ENCODE assay signal across 12 mouse cellular contexts in the genomic region with DNA sequence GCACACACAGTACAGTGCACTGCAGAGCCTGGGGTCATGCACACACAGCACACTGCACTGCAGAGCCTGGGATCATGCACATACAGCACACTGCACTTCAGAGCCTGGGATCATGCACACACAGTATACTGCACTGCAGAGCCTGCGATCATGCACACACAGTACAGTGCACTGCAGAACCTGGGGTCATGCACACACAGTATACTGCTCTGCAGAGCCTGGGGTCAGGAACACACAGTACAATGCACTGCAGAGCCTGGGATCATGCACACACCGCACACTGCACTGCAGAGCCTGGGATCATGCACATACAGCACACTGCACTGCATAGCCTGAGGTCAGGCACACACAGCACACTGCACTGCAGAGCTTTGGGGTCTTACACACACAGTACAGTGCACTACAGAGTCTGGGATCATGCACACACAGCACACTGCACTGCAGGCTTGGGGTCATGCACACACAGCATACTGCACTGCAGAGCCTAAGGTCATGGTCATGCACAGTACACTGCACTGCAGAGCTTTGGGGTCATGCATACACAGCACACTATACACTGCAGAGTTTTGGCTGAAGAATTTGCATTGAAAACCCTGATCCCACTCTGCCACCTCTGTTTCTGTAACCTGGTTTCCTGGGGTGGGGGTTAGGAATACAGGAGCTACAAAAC. TPM values are rescaled to one million over a fixed set of nuclear protein-coding genes. Genes with fewer than 3 reads are reported as not detected.
DNase-seq lines count a peak whose midpoint lies in the region; ATAC-seq and TF ChIP-seq lines count a peak whose summit lies in the region.
"Had no signal": no experiment of that assay in that cellular context is flagged by ENCODE, and none has a peak within 500 bp of the region (broad histone marks: within the 10 kb centered on the region; RNA-seq: fewer than 3 reads in every experiment).

No protein-coding gene starts in this region.

- H3K36me3 ChIP-seq in lung, embryonic 14.5 days (ENCODE audit: insufficient read depth), result no peaks in the 10 kb centered on the region
- no peaks in the 10 kb centered on the region for H3K36me3 ChIP-seq in forebrain, embryonic 15.5 days
- peaks cover 12% of the 10 kb centered on the region; the same call in 1 of the 2 replicates for H3K36me3 ChIP-seq in limb, embryonic 12.5 days
- no peaks in the 10 kb centered on the region for H3K36me3 ChIP-seq in stomach, postnatal 0 days (ENCODE audit: control insufficient read depth, insufficient read depth, low read length)
- H3K36me3 ChIP-seq: midbrain, embryonic 12.5 days had no signal

- no peak overlapping the region for H3K4me3 ChIP-seq in lung, embryonic 14.5 days (ENCODE audit: low read depth, low read length)
- no peak overlapping the region for H3K4me3 ChIP-seq in forebrain, embryonic 15.5 days
- no peak overlapping the region for H3K4me3 ChIP-seq in limb, embryonic 12.5 days (replicated peaks)
- H3K4me3 ChIP-seq in stomach, postnatal 0 days (ENCODE audit: low read depth, low read length), result no peak overlapping the region
- H3K4me3 ChIP-seq: midbrain, embryonic 12.5 days had no signal

- WGBS in lung, embryonic 14.5 days, result 92% methylated on average over 2 of the region's 2 CpGs
- 97% methylated on average over 2 of the region's 2 CpGs for WGBS in forebrain, embryonic 15.5 days
- 87% methylated on average over 2 of the region's 2 CpGs for WGBS in limb, embryonic 12.5 days
- WGBS in stomach, postnatal 0 days, result 94% methylated on average over 2 of the region's 2 CpGs

- TF ChIP-seq EP300 in stomach, postnatal 0 days (optimal IDR thresholded peaks at IDR 0.05), result no peak

- no peak for TF ChIP-seq CTCF in lung, embryonic 14.5 days (IDR thresholded peaks at IDR 0.05; ENCODE audit: low read depth)
- no peak for TF ChIP-seq CTCF in stomach, postnatal 0 days (IDR thresholded peaks at IDR 0.05; ENCODE audit: low read depth)

- intact Hi-C loops in left cerebral cortex, postnatal 25 days (cut with DNase I), result no loop called here

- no peaks in the 10 kb centered on the region for H3K27me3 ChIP-seq in lung, embryonic 14.5 days (ENCODE audit: insufficient read depth, low read length)
- no peaks in the 10 kb centered on the region for H3K27me3 ChIP-seq in forebrain, embryonic 15.5 days
- no peaks in the 10 kb centered on the region for H3K27me3 ChIP-seq in limb, embryonic 12.5 days
- no peaks in the 10 kb centered on the region for H3K27me3 ChIP-seq in stomach, postnatal 0 days (ENCODE audit: control insufficient read depth, insufficient read depth, low read length)

- no peak overlapping the region for H3K9ac ChIP-seq in lung, embryonic 14.5 days
- no peak overlapping the region for H3K9ac ChIP-seq in forebrain, embryonic 15.5 days (replicated peaks)
- H3K9ac ChIP-seq in limb, embryonic 12.5 days (replicated peaks), result no peak overlapping the region
- no peak overlapping the region for H3K9ac ChIP-seq in stomach, postnatal 0 days (ENCODE audit: low read length)
- H3K9ac ChIP-seq: midbrain, embryonic 12.5 days had no signal

- H3K4me2 ChIP-seq in lung, embryonic 14.5 days, result no peak overlapping the region
- H3K4me2 ChIP-seq in forebrain, embryonic 15.5 days (replicated peaks), result no peak overlapping the region
- H3K4me2 ChIP-seq in limb, embryonic 12.5 days, result no peak overlapping the region
- no peak overlapping the region for H3K4me2 ChIP-seq in stomach, postnatal 0 days (replicated peaks; ENCODE audit: low read depth)
- H3K4me2 ChIP-seq: heart, embryonic 11.5 days; midbrain, embryonic 12.5 days had no signal

- H3K27ac ChIP-seq in lung, embryonic 14.5 days (ENCODE audit: low read depth), result no peak overlapping the region
- peak overlapping the region; percentile 58 for H3K27ac ChIP-seq in forebrain, embryonic 15.5 days (replicated peaks)
- peak overlapping the region; percentile 87 for H3K27ac ChIP-seq in limb, embryonic 12.5 days
- no peak overlapping the region for H3K27ac ChIP-seq in stomach, postnatal 0 days (replicated peaks)
- H3K27ac ChIP-seq: midbrain, embryonic 12.5 days had no signal

- no peaks in the 10 kb centered on the region for H3K9me3 ChIP-seq in lung, embryonic 14.5 days (ENCODE audit: low read depth, low read length)
- H3K9me3 ChIP-seq in forebrain, embryonic 15.5 days, result no peaks in the 10 kb centered on the region
- H3K9me3 ChIP-seq in limb, embryonic 12.5 days, result no peaks in the 10 kb centered on the region
- no peaks in the 10 kb centered on the region for H3K9me3 ChIP-seq in stomach, postnatal 0 days (ENCODE audit: control insufficient read depth, low read length)
- H3K9me3 ChIP-seq: midbrain, embryonic 12.5 days had no signal

- no peaks in the 10 kb centered on the region for H3K4me1 ChIP-seq in lung, embryonic 14.5 days (ENCODE audit: insufficient read depth)
- peaks cover 8% of the 10 kb centered on the region; the same call in 1 of the 2 replicates for H3K4me1 ChIP-seq in forebrain, embryonic 15.5 days
- H3K4me1 ChIP-seq in limb, embryonic 12.5 days (replicated peaks), result peaks cover 16% of the 10 kb centered on the region
- H3K4me1 ChIP-seq in stomach, postnatal 0 days (replicated peaks; ENCODE audit: control insufficient read depth, insufficient read depth), result no peaks in the 10 kb centered on the region

- no peak for DNase-seq in lung, embryonic 14.5 days
- DNase-seq in lung, postnatal 25 days (ENCODE audit: low spot score), result no peak
- DNase-seq in stomach, postnatal 0 days (ENCODE audit: low spot score), result no peak
- no peak for DNase-seq in spleen, adult 12 weeks (ENCODE audit: low spot score)
- DNase-seq in left cerebral cortex, postnatal 25 days (ENCODE audit: low spot score in 2 of 2), result no peak
- DNase-seq: lung, adult 18-20 months had no signal

- peak; percentile 28; the same call in 1 of the 2 replicates for ATAC-seq in lung, embryonic 14.5 days (ENCODE audit: insufficient read depth)
- ATAC-seq in forebrain, embryonic 15.5 days (replicated peaks), result peak; percentile 47; the same call in 1 of the 2 replicates
- ATAC-seq in limb, embryonic 12.5 days (ENCODE audit: insufficient number of reproducible peaks, insufficient read depth, low FRiP score, low TSS enrichment, low read depth), result no peak
- ATAC-seq in stomach, postnatal 0 days (ENCODE audit: low FRiP score, low TSS enrichment), result peak; percentile 22; the same call in 1 of the 2 replicates

RNA-seq across cellular contexts. Expression of a gene that starts 10.8 kb away (rescaled TPM):
- polyA plus RNA-seq in lung, embryonic 14.5 days (2014; fragmentation: Nextera tagmentation; extraction: Ambion mirVana), result 15.4 and 16.2 TPM in 2 replicates
- 0.60 and 0.63 TPM in 2 replicates for polyA plus RNA-seq in forebrain, embryonic 15.5 days (2015; fragmentation: Nextera tagmentation; extraction: Ambion mirVana)
- 4.2 and 5.2 TPM in 2 replicates for polyA plus RNA-seq in limb, embryonic 12.5 days (2016; fragmentation: Nextera tagmentation; extraction: Ambion mirVana)
- polyA plus RNA-seq in stomach, postnatal 0 days (2015; fragmentation: Nextera tagmentation; extraction: Ambion mirVana), result 38.5 and 41.2 TPM in 2 replicates
- total RNA-seq in left cerebral cortex, postnatal 25 days (2021), result under 1 TPM; 0.64 to 0.85 TPM

RNA-seq across cellular contexts. Expression of a gene that starts 23.6 kb away (rescaled TPM):
- not detected in 2 replicates for polyA plus RNA-seq in lung, embryonic 14.5 days (2014; fragmentation: Nextera tagmentation; extraction: Ambion mirVana)
- polyA plus RNA-seq in forebrain, embryonic 15.5 days (2015; fragmentation: Nextera tagmentation; extraction: Ambion mirVana), result 0.20 TPM in 1 of 2 replicates, not detected in the other
- polyA plus RNA-seq in limb, embryonic 12.5 days (2016; fragmentation: Nextera tagmentation; extraction: Ambion mirVana), result 0.33 TPM in 1 of 2 replicates, not detected in the other
- polyA plus RNA-seq in stomach, postnatal 0 days (2015; fragmentation: Nextera tagmentation; extraction: Ambion mirVana), result not detected in 2 replicates
- total RNA-seq in left cerebral cortex, postnatal 25 days (2021), result not detected
- total RNA-seq: adrenal gland, adult 18-20 months had no signal
- polyA plus RNA-seq: midbrain, embryonic 12.5 days; small intestine, adult 2 months had no signal

Comparison
In these comparisons a context has a peak if more than half of its experiments do, and no peak if none do; other contexts are left out.
1. H3K27ac ChIP-seq: peak in forebrain, embryonic 15.5 days (single experiment) and limb, embryonic 12.5 days (single experiment); none in lung, embryonic 14.5 days (single experiment) and stomach, postnatal 0 days (single experiment).